Comparison of ENCODE assay signal across 9 mouse cellular contexts in the genomic region with DNA sequence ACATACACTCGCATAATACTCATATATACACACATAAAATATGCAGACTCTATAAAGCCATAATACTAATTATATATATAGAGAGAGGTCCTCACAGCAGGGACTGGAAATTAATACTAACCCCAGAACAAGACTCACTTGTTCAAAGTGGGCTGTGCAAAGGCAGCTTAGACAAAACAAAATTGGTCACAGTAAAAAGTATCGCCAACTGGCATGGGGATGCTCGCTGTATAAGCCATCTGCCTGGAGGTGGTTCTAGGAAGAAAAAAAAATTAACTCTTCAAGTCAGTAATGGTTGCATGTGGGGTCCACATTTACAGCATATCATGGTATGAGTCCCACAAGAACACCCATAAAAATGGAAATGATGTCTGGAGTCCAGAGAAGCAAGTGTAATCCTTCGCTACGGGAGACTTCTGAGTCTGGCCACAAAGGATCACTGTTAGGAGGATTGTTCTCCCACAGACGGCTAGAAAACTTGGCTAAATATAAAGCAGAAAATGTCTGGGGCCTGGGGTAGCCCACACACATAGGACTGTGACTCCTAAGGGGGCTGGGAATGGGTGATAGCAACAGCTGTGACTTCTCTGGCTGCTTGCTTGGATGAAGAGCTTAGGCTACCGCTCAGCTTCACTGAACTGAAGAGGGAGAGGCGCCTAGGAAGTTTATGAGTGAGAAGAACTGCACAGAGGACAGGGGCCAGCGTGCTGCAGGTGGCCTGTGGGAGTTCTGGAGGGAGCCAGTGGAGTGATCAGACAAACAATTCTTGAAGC. TPM values are rescaled to one million over a fixed set of nuclear protein-coding genes. Genes with fewer than 3 reads are reported as not detected.
DNase-seq lines count a peak whose midpoint lies in the region; ATAC-seq and TF ChIP-seq lines count a peak whose summit lies in the region.
"Had no signal": no experiment of that assay in that cellular context is flagged by ENCODE, and none has a peak within 500 bp of the region (broad histone marks: within the 10 kb centered on the region; RNA-seq: fewer than 3 reads in every experiment).

No protein-coding gene starts in this region.

- no peak overlapping the region for H3K9ac ChIP-seq in embryonic facial prominence, embryonic 14.5 days (ENCODE audit: low read depth, low read length)
- no peak overlapping the region; the same call in 1 of the 2 replicates for H3K9ac ChIP-seq in limb, embryonic 14.5 days (ENCODE audit: low read depth, low read length, severe bottlenecking)

- peak; percentile 84 for ATAC-seq in embryonic facial prominence, embryonic 14.5 days (ENCODE audit: low read depth)
- ATAC-seq in limb, embryonic 14.5 days (ENCODE audit: low FRiP score, low read depth) = peak; percentile 81

- H3K27me3 ChIP-seq in embryonic facial prominence, embryonic 14.5 days (replicated peaks; ENCODE audit: control insufficient read depth, insufficient read depth, low read length) = no peaks in the 10 kb centered on the region
- no peaks in the 10 kb centered on the region for H3K27me3 ChIP-seq in limb, embryonic 14.5 days (ENCODE audit: control insufficient read depth, insufficient read depth, low read length)

- H3K4me3 ChIP-seq in embryonic facial prominence, embryonic 14.5 days (ENCODE audit: low read depth, low read length) = no peak overlapping the region
- no peak overlapping the region for H3K4me3 ChIP-seq in limb, embryonic 14.5 days (replicated peaks; ENCODE audit: low read length)

- 0 out of 2 replicates have a peak overlapping the region, but pooled peaks have one; percentile 52 for H3K27ac ChIP-seq in embryonic facial prominence, embryonic 14.5 days (replicated peaks; ENCODE audit: low read depth, low read length)
- H3K27ac ChIP-seq in limb, embryonic 14.5 days (replicated peaks; ENCODE audit: low read depth, low read length) = peak overlapping the region; percentile 43; the same call in 1 of the 2 replicates

- peak; percentile 43 to 45 for DNase-seq in cerebellum, postnatal 10 days
- no peak for DNase-seq in cerebellum, adult 9-10 months
- DNase-seq in kidney, postnatal 4 days = peak; percentile 66 to 76
- no peak for DNase-seq in kidney, adult 8-10 months
- peak; percentile 70 for DNase-seq in embryonic facial prominence, embryonic 14.5 days (ENCODE audit: low spot score)
- DNase-seq in limb, embryonic 14.5 days (ENCODE audit: low spot score) = peak; percentile 61
- no peak for DNase-seq in urinary bladder, postnatal 14 days (ENCODE audit: low spot score)
- no peak for DNase-seq in T-cell, adult 2 months (ENCODE audit: low spot score)
- DNase-seq: gastrocnemius, postnatal 36 days had no signal

- 57% methylated on average over 9 of the region's 9 CpGs for WGBS in embryonic facial prominence, embryonic 14.5 days
- WGBS in limb, embryonic 14.5 days = 45% methylated on average over 9 of the region's 9 CpGs

- H3K9me3 ChIP-seq in embryonic facial prominence, embryonic 14.5 days (ENCODE audit: control insufficient read depth, low read length) = no peaks in the 10 kb centered on the region
- H3K9me3 ChIP-seq in limb, embryonic 14.5 days (ENCODE audit: control insufficient read depth, low read length) = no peaks in the 10 kb centered on the region

- H3K4me1 ChIP-seq in embryonic facial prominence, embryonic 14.5 days (ENCODE audit: control insufficient read depth, insufficient read depth, low read length) = peaks cover 11% of the 10 kb centered on the region
- peaks cover 17% of the 10 kb centered on the region for H3K4me1 ChIP-seq in limb, embryonic 14.5 days (ENCODE audit: control insufficient read depth, insufficient read depth, low read length)

- no peak for TF ChIP-seq POLR2A in limb, embryonic 14.5 days (IDR thresholded peaks at IDR 0.05; ENCODE audit: borderline replicate concordance, extremely low read depth, insufficient read depth, insufficient read length)

- H3K36me3 ChIP-seq in embryonic facial prominence, embryonic 14.5 days (ENCODE audit: control insufficient read depth, insufficient read depth, low read length) = no peaks in the 10 kb centered on the region
- no peaks in the 10 kb centered on the region for H3K36me3 ChIP-seq in limb, embryonic 14.5 days (ENCODE audit: control insufficient read depth, insufficient read depth, low read length)

- H3K4me2 ChIP-seq in embryonic facial prominence, embryonic 14.5 days (ENCODE audit: low read depth, low read length) = no peak overlapping the region
- 0 out of 2 replicates have a peak overlapping the region, but pooled peaks have one; percentile 7 for H3K4me2 ChIP-seq in limb, embryonic 14.5 days (replicated peaks; ENCODE audit: low read depth, low read length, severe bottlenecking)

RNA-seq across cellular contexts. Expression of gene Lpin2, which starts 52.7 kb away (rescaled TPM):
- polyA plus RNA-seq in embryonic facial prominence, embryonic 14.5 days (2014; fragmentation: Nextera tagmentation; extraction: Ambion mirVana) = 32.1 and 35.7 TPM in 2 replicates
- polyA plus RNA-seq in limb, embryonic 14.5 days (2012; rRNA removed) = 31.4 and 31.5 TPM in 2 replicates
- polyA plus RNA-seq in limb, embryonic 14.5 days (2014; fragmentation: Nextera tagmentation; extraction: Ambion mirVana) = 36.1 and 40.8 TPM in 2 replicates

Comparison
In these comparisons a context has a peak if more than half of its experiments do, and no peak if none do; other contexts are left out.
1. DNase-seq: peak in cerebellum, postnatal 10 days (2 of 2), kidney, postnatal 4 days (2 of 2), embryonic facial prominence, embryonic 14.5 days (single experiment) and limb, embryonic 14.5 days (single experiment); none in cerebellum, adult 9-10 months (single experiment), kidney, adult 8-10 months (0 of 2), urinary bladder, postnatal 14 days (single experiment) and T-cell, adult 2 months (single experiment).